Mouse (Mus musculus) hematopoietic multipotent progenitor cell, adult 10-12 weeks (in vitro differentiated cells): Measurements from ENCODE around the gene Krtap6-1. TPM values are rescaled to one million over a fixed set of nuclear protein-coding genes. Genes with fewer than 3 reads are reported as not detected.

Experiments
- polyA plus RNA-seq: library from polyadenylated mRNA; stranded (reverse); fragments of >175 nt; gene quantifications from 2 replicates; pipeline ENCODE4 v1.2.3, GENCODE M21; 2012; ENCODE audit warnings: low replicate concordance

Gene Krtap6-1
- not detected in 2 replicates for polyA plus RNA-seq

DNA sequence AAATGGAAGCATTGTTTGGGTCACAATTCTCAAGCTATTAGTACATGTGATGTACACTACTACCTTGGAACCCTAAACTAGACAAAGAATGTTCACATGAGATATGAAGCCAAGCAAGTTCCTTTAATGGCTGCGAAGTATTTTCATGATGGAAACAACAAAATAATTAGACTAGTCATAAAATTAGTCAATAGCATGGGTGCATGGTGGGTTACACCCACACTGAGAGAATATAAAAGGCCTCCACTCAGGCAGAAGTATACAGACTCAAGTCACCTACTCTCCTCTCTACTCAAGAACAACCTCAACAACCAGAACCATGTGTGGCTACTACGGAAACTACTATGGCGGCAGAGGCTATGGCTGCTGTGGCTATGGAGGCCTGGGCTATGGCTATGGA lies at the start of gene Krtap6-1:
Krtap6-1 (plus strand) TSS at position 301 of the 400 bp plus-strand sequence.

DNA sequence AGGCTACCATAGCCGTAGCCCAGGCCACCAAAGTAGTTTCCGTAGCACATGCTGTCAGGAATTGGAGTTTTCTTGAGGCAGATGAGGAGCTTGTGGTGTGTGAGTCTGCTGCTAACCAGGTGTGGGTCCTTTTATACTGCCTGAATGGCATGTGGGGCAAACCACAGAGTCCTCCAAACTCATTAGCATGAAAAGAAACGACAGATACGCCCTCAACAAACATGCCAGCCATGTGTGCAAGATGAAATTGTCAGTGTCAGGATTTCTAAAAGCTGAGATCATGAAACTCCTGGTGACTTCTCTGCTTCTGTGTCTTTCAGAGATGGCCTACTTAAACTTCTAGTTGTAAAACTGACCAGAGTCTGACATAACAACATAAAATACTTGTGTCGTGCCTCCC lies 20.8 kb upstream of the Krtap6-1 start, which contains the start of gene Krtap22-2:
Krtap22-2 (minus strand) TSS at position 101 of the 400 bp plus-strand sequence.

DNA sequence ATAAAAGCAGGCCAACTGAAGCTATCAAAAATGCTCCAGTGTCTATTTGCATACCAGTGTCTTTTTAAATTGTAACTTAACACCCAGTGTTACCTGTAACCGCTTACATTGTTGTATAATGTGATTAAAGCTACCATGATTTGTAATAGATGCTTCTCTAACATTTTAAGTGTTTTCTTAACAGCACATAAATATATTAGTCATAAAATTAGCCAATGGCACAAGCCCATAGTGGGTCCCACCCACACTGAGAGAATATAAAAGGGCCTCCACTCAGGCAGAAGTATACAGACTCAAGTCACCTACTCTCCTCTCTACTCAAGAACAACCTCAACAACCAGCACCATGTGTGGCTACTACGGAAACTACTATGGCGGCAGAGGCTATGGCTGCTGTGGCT lies 16.5 kb upstream of the Krtap6-1 start, which contains the start of gene Gm10229:
Gm10229 (plus strand) TSS at position 301 of the 400 bp plus-strand sequence.

DNA sequence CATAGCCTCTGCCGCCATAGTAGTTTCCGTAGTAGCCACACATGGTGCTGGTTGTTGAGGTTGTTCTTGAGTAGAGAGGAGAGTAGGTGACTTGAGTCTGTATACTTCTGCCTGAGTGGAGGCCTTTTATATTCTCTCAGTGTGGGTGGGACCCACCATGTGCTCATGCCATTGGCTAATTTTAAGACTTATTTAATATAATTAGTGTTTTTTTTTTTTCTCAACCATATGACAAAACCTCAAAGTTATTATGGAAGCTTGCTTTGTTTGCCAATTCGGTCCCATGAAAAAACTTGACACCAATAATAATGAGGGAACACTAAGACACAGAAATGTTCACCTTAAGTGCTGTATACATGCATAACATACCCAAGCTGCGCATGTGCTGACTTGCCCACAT lies 9.9 kb downstream of the Krtap6-1 start, which contains the start of gene Gm10228:
Gm10228 (minus strand) TSS at position 101 of the 400 bp plus-strand sequence.

DNA sequence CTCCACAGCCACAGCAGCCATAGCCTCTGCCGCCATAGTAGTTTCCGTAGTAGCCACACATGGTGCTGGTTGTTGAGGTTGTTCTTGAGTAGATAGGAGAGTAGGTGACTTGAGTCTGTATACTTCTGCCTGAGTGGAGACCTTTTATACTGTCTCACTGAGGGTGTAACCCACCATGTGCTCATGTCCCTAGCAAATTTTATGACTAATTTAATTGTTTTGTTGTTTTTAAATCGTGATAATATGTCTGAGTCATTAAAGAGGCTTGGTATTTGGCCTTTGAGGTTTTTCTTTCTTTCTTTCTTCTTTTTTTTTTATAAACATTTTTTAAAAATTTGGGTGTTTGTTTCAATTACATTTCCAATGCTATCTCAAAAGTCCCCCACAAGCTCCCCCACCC lies 16.3 kb downstream of the Krtap6-1 start, which contains the start of gene Krtap6-5:
Krtap6-5 (minus strand) TSS at position 101 of the 400 bp plus-strand sequence.

DNA sequence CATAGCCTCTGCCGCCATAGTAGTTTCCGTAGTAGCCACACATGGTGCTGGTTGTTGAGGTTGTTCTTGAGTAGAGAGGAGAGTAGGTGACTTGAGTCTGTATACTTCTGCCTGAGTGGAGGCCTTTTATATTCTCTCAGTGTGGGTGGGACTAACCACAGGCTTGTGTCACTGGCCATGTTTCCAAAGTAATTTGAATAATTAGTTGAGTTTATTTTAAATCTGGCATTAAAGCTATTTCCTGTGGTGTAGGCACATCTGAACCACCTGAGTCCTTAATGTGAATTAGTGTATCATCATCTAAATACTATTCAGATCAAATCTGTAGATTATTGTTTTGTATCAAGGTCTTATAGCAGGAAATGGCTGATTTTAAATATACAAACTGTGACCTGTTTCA lies 32.4 kb downstream of the Krtap6-1 start, which contains the start of gene 1110025L11Rik:
1110025L11Rik (minus strand) TSS at position 101 of the 400 bp plus-strand sequence.

Other genes with a start within 250 kb of the Krtap6-1 start
- not detected in 2 replicates for gene Gm20741, start 219.5 kb upstream of the Krtap6-1 start, polyA plus RNA-seq
- not detected in 2 replicates for gene Krtap15, start 211.5 kb upstream of the Krtap6-1 start, polyA plus RNA-seq
- not detected in 2 replicates for gene Krtap14, start 205.6 kb upstream of the Krtap6-1 start, polyA plus RNA-seq
- not detected in 2 replicates for gene Krtap19-1, start 162.3 kb upstream of the Krtap6-1 start, polyA plus RNA-seq
- gene Krtap19-2, start 157.4 kb upstream of the Krtap6-1 start, polyA plus RNA-seq: not detected in 2 replicates
- not detected in 2 replicates for gene Krtap19-3, start 153.7 kb upstream of the Krtap6-1 start, polyA plus RNA-seq
- gene Krtap19-4, start 146.6 kb upstream of the Krtap6-1 start, polyA plus RNA-seq: not detected in 2 replicates
- gene Krtap19-5, start 135.2 kb upstream of the Krtap6-1 start, polyA plus RNA-seq: not detected in 2 replicates
- not detected in 2 replicates for gene Krtap19-9b, start 99.4 kb upstream of the Krtap6-1 start, polyA plus RNA-seq
- gene Krtap16-3, start 68.8 kb upstream of the Krtap6-1 start, polyA plus RNA-seq: not detected in 2 replicates
- gene Krtap22-2, start 20.9 kb upstream of the Krtap6-1 start, polyA plus RNA-seq: not detected in 2 replicates
- not detected in 2 replicates for gene Gm10229, start 16.4 kb upstream of the Krtap6-1 start, polyA plus RNA-seq
- not detected in 2 replicates for gene Gm10228, start 9.8 kb downstream of the Krtap6-1 start, polyA plus RNA-seq
- not detected in 2 replicates for gene Krtap6-5, start 16.2 kb downstream of the Krtap6-1 start, polyA plus RNA-seq
- not detected in 2 replicates for gene 1110025L11Rik, start 32.3 kb downstream of the Krtap6-1 start, polyA plus RNA-seq
- not detected in 2 replicates for gene Krtap6-3, start 52.3 kb downstream of the Krtap6-1 start, polyA plus RNA-seq
- not detected in 2 replicates for gene Gm6358, start 109.2 kb downstream of the Krtap6-1 start, polyA plus RNA-seq
- gene Gm10061, start 119.4 kb downstream of the Krtap6-1 start, polyA plus RNA-seq: not detected in 2 replicates
- gene Gm9789, start 126.3 kb downstream of the Krtap6-1 start, polyA plus RNA-seq: not detected in 2 replicates
- not detected in 2 replicates for gene Gm7735, start 137.8 kb downstream of the Krtap6-1 start, polyA plus RNA-seq
- gene 1110057P08Rik, start 143.0 kb downstream of the Krtap6-1 start, polyA plus RNA-seq: not detected in 2 replicates
- not detected in 2 replicates for gene Krtap20-2, start 174.2 kb downstream of the Krtap6-1 start, polyA plus RNA-seq